Mouse (Mus musculus) MEL (cell line): ENCODE results near the gene Kansl3. TPM values are rescaled to one million over a fixed set of nuclear protein-coding genes. Genes with fewer than 3 reads are reported as not detected.

Experiments
- DNase-seq: peaks from one replicate; pipeline ENCODE4 v3.0.0; 2011; ENCODE audit warnings: low read depth, low spot score
- H3K27ac ChIP-seq: 2 replicates; pipeline ENCODE4 v1.5.1; 2012; ENCODE audit warnings: low read depth, mild to moderate bottlenecking, control low read depth, low read length, moderate library complexity; ENCODE audit not compliant: control insufficient read depth
- H3K27me3 ChIP-seq, 2 experiments: fragments of 150-350 bp in 1 of 2; sonication (generic) in 1 of 2; 2 replicates each; pipeline ENCODE4 v1.6.1; 2012; ENCODE audit warnings: low read length in 2 of 2, mild to moderate bottlenecking in 2 of 2, improper control_type of control experiment in 1 of 2, moderate library complexity in 1 of 2; ENCODE audit not compliant: insufficient read depth in 2 of 2, control insufficient read depth in 1 of 2
- H3K36me3 ChIP-seq, 2 experiments: 2 replicates each; pipeline ENCODE4 v1.6.1; 2012 to 2014; ENCODE audit warnings: low read length in 2 of 2, improper control_type of control experiment in 1 of 2, inconsistent platforms in 1 of 2, mild to moderate bottlenecking in 1 of 2; ENCODE audit not compliant: insufficient read depth in 2 of 2, control insufficient read depth in 1 of 2
- H3K4me1 ChIP-seq, 2 experiments: fragments of 150-350 bp in 1 of 2; sonication (generic) in 1 of 2; 2 replicates each; pipeline ENCODE4 v1.6.1; 2012; ENCODE audit warnings: low read length in 2 of 2, improper control_type of control experiment in 1 of 2, mild to moderate bottlenecking in 1 of 2; ENCODE audit not compliant: insufficient read depth in 2 of 2, control insufficient read depth in 1 of 2
- H3K4me3 ChIP-seq, 2 experiments: fragments of 150-350 bp in 1 of 2; sonication (generic) in 1 of 2; 2 replicates each; pipeline ENCODE4 v1.5.1; 2012; ENCODE audit warnings: low read depth in 2 of 2, low read length in 2 of 2, mild to moderate bottlenecking in 2 of 2, moderate library complexity in 2 of 2, control low read depth in 1 of 2, improper control_type of control experiment in 1 of 2; ENCODE audit not compliant: control insufficient read depth in 1 of 2, insufficient read depth in 1 of 2
- H3K79me2 ChIP-seq: 2 replicates; pipeline ENCODE4 v1.6.1; 2012; ENCODE audit warnings: mild to moderate bottlenecking, low read length, moderate library complexity; ENCODE audit not compliant: control insufficient read depth, poor library complexity, insufficient read depth
- H3K9ac ChIP-seq: 2 replicates; pipeline ENCODE4 v1.6.1; 2012; ENCODE audit warnings: low read depth, mild to moderate bottlenecking, control low read depth, low read length, moderate library complexity; ENCODE audit not compliant: control insufficient read depth, poor library complexity, severe bottlenecking
- H3K9me3 ChIP-seq: fragments of 150-350 bp; sonication (generic); replicated peaks from 2 replicates; pipeline ENCODE4 v1.6.1; 2012; ENCODE audit warnings: mild to moderate bottlenecking, low read length, improper control_type of control experiment, moderate library complexity; ENCODE audit not compliant: insufficient read depth
- BHLHE40 ChIP-seq: IDR thresholded peaks from 2 replicates; pipeline ENCODE4 v1.6.1; 2012; ENCODE audit warnings: low read depth, mild to moderate bottlenecking, inconsistent platforms, low read length, improper control_type of control experiment, borderline replicate concordance
- CHD2 ChIP-seq: IDR thresholded peaks from 2 replicates; pipeline ENCODE4 v1.6.1; 2011; ENCODE audit warnings: low read length, improper control_type of control experiment
- E2F4 ChIP-seq: IDR thresholded peaks from 2 replicates; pipeline ENCODE4 v1.6.1; 2011; ENCODE audit warnings: low read depth, low read length, improper control_type of control experiment, borderline replicate concordance
- ELF1 ChIP-seq: IDR thresholded peaks from 2 replicates; pipeline ENCODE4 v1.6.1; 2014; ENCODE audit warnings: low read depth, mild to moderate bottlenecking, inconsistent platforms, low read length, improper control_type of control experiment, moderate library complexity
- ETS1 ChIP-seq: IDR thresholded peaks from 2 replicates; pipeline ENCODE4 v1.6.1; 2012; ENCODE audit warnings: low read depth, mild to moderate bottlenecking, inconsistent platforms, low read length, improper control_type of control experiment, moderate library complexity
- HCFC1 ChIP-seq: IDR thresholded peaks from 2 replicates; pipeline ENCODE4 v1.6.1; 2012; ENCODE audit warnings: low read depth, mild to moderate bottlenecking, inconsistent platforms, low read length, improper control_type of control experiment, moderate library complexity
- MAFK ChIP-seq: IDR thresholded peaks from 2 replicates; pipeline ENCODE4 v1.6.1; 2011; ENCODE audit warnings: low read depth, mild to moderate bottlenecking, low read length, improper control_type of control experiment, borderline replicate concordance
- MAX ChIP-seq: IDR thresholded peaks from 2 replicates; pipeline ENCODE4 v1.6.1; 2011; ENCODE audit warnings: low read length, improper control_type of control experiment
- MAZ ChIP-seq: IDR thresholded peaks from 2 replicates; pipeline ENCODE4 v1.6.1; 2012; ENCODE audit warnings: low read depth, mild to moderate bottlenecking, inconsistent platforms, low read length, improper control_type of control experiment
- MEF2A ChIP-seq: IDR thresholded peaks from 2 replicates; pipeline ENCODE4 v1.6.1; 2014; ENCODE audit warnings: low read depth, mild to moderate bottlenecking, inconsistent platforms, low read length, improper control_type of control experiment; ENCODE audit not compliant: poor library complexity, insufficient replicate concordance, severe bottlenecking; ENCODE audit errors: extremely low read depth
- MYB ChIP-seq: IDR thresholded peaks from 2 replicates; pipeline ENCODE4 v1.6.1; 2011; ENCODE audit warnings: mild to moderate bottlenecking, low read depth, low read length, improper control_type of control experiment
- MYC ChIP-seq: IDR thresholded peaks from 2 replicates; pipeline ENCODE4 v1.6.1; 2011; ENCODE audit warnings: low read depth, mild to moderate bottlenecking, low read length, improper control_type of control experiment, moderate library complexity
- NELFE ChIP-seq: IDR thresholded peaks from 2 replicates; pipeline ENCODE4 v1.6.1; 2011; ENCODE audit warnings: low read depth, low read length, improper control_type of control experiment
- RCOR1 ChIP-seq: IDR thresholded peaks from 2 replicates; pipeline ENCODE4 v1.6.1; 2012; ENCODE audit warnings: low read depth, mild to moderate bottlenecking, inconsistent platforms, low read length, improper control_type of control experiment
- TAL1 ChIP-seq: IDR thresholded peaks from 2 replicates; pipeline ENCODE4 v1.6.1; 2012; ENCODE audit warnings: mild to moderate bottlenecking, inconsistent platforms, low read length, moderate library complexity, mixed read lengths
- TBP ChIP-seq: IDR thresholded peaks from 2 replicates; pipeline ENCODE4 v1.8.0; 2011; ENCODE audit warnings: low read depth, low read length, improper control_type of control experiment
- TCF12 ChIP-seq: IDR thresholded peaks from 2 replicates; pipeline ENCODE4 v1.6.1; 2014; ENCODE audit warnings: low read depth, mild to moderate bottlenecking, inconsistent platforms, low read length, improper control_type of control experiment, moderate library complexity
- USF1 ChIP-seq: IDR thresholded peaks from 2 replicates; pipeline ENCODE4 v1.6.1; 2014; ENCODE audit warnings: low read depth, mild to moderate bottlenecking, inconsistent platforms, low read length, improper control_type of control experiment, moderate library complexity
- ZC3H11A ChIP-seq: IDR thresholded peaks from 2 replicates; pipeline ENCODE4 v1.6.1; 2012; ENCODE audit warnings: low read depth, mild to moderate bottlenecking, inconsistent platforms, low read length, improper control_type of control experiment
- ZKSCAN1 ChIP-seq: IDR thresholded peaks from 2 replicates; pipeline ENCODE4 v1.6.1; 2012; ENCODE audit warnings: low read depth, mild to moderate bottlenecking, inconsistent platforms, low read length, improper control_type of control experiment, moderate library complexity
- polyA plus RNA-seq, 2 experiments: library from polyadenylated mRNA; stranded (reverse) in 1 of 2; unstranded in 1 of 2; fragments of >175 nt in 1 of 2; fragments of >200 nt in 1 of 2; gene quantifications; 2 replicates each; pipeline versions ENCODE4 v1.2.1 to v1.2.4; 2012; ENCODE audit warnings: low replicate concordance in 2 of 2, low read depth in 1 of 2; ENCODE audit not compliant: insufficient read length in 2 of 2, insufficient read depth in 1 of 2, missing spikeins in 1 of 2
- total RNA-seq: library from RNA; depleted of rRNA; stranded (reverse); fragments of 300-350 nt; gene quantifications from 2 replicates; pipeline ENCODE4 v1.2.3, GENCODE M21; 2012

The Kansl3 gene
- total and polyA plus RNA-seq, 3 experiments, result 29.0 to 55.4 (median 45.6) TPM

DNA sequence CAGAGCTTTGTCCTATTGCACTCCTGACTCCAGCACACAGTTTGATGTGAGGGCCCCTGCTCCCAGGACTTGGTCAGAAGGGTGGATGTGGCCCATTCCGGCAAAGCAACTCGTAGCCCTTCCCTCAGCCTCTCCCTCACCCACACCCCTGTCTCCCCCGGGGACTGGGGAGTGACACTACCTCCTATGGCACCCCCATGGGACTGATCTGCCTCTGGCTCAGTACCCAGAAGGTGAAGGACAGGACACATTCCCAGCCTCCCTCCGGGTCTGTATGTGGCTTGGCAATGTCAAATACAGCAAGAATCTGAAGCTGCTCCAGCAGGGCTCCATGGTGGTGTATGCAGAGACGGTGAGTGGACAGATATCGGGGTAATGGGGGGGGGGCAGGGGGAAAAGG, 35.5 kb upstream of the Kansl3 start:
- Histone ChIP-seq H3K36me3 (no peaks in the 10 kb centered on the region), H3K9me3 (no peaks in the 10 kb centered on the region), H3K4me3 (no peak overlapping the region), H3K9ac (no peak overlapping the region), H3K4me1 (no peaks in the 10 kb centered on the region), H3K79me2 (no peaks in the 10 kb centered on the region), H3K27me3 (peaks cover 0 to 2% of the 10 kb centered on the region in 2 experiments; a peak in 3 of 4 replicates), H3K27ac (no peak overlapping the region)
- TF ChIP-seq ELF1, result no peak
- no peak for DNase-seq

DNA sequence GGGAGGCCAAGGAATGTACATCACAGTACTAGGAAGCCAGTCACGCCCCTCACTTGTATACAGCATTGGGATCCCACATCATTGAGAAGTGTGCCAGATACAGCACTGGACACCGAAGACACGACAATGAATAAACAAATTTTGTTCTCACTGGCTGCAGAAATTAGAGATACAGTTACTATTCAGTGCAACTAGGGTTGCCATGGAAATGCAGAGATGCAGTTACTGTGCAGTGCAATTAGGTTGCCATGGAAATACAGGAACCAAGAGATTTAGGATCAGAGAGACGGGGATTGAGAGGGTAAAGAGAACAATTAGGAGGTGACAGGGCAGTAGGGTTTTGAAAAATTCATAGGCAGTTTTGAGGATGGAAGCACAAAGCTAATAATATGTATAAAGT, 32.5 kb upstream of the Kansl3 start:
- TF ChIP-seq MEF2A, result no peak
- no peak for TF ChIP-seq MYB
- TF ChIP-seq NELFE, result no peak
- TF ChIP-seq E2F4, result no peak
- TF ChIP-seq CHD2, result no peak
- no peak for TF ChIP-seq MAFK
- TF ChIP-seq, all 39 proteins: peak for 0
- peaks cover 3 to 5% of the 10 kb centered on the region in 2 experiments for H3K27me3 ChIP-seq
- no peak for DNase-seq
- H3K4me3 ChIP-seq, result no peak overlapping the region
- H3K36me3 ChIP-seq, result no peaks in the 10 kb centered on the region
- H3K79me2 ChIP-seq, result no peaks in the 10 kb centered on the region
- H3K9me3 ChIP-seq, result no peaks in the 10 kb centered on the region
- H3K4me1 ChIP-seq, result no peaks in the 10 kb centered on the region
- no peak overlapping the region for H3K27ac ChIP-seq
- no peak overlapping the region for H3K9ac ChIP-seq

DNA sequence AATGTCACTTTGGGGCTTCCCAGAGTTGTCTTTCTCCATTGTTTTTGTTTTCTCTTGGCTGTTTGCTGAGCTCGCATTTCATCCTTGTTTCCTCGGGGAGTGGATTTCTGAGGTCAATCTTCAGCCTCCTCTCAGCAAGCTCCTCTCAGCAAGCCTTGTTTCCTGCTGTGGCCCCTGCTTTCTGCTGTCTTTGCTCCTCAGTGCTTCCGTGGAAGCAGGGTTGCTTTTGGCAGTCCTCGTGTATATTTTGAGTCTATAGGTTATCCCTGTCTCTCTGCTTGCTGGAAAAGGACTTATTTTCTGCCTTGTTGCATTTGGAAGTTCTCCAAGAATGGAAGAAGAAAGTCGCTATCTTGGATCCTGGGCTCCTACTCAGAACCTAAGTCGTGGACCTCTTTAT, 28.1 kb upstream of the Kansl3 start:
- peaks cover 11 to 16% of the 10 kb centered on the region in 2 experiments for H3K27me3 ChIP-seq
- no peak for DNase-seq
- H3K79me2 ChIP-seq, result no peaks in the 10 kb centered on the region
- no peaks in the 10 kb centered on the region for H3K4me1 ChIP-seq
- no peak overlapping the region for H3K27ac ChIP-seq
- H3K9me3 ChIP-seq, result no peaks in the 10 kb centered on the region
- no peak overlapping the region for H3K9ac ChIP-seq
- H3K36me3 ChIP-seq, result no peaks in the 10 kb centered on the region
- H3K4me3 ChIP-seq, result no peak overlapping the region
- TF ChIP-seq MAFK (no peak), TAL1 (no peak), BHLHE40 (no peak), CHD2 (no peak), TBP (no peak), MYC (no peak), E2F4 (no peak), MAZ (no peak), RCOR1 (no peak), TCF12 (no peak), HCFC1 (no peak), USF1 (no peak), ZKSCAN1 (no peak), ETS1 (no peak), MYB (no peak), ZC3H11A (no peak), MAX (no peak)
- TF ChIP-seq, all 39 proteins: peak for 0
